Mouse (Mus musculus) testis, adult 2 months (tissue): ENCODE results near the gene Fam208b.

Experiments
- CTCF ChIP-seq: fragments of 200-500 bp; IDR thresholded peaks from 2 replicates; pipeline ENCODE4 v1.5.1; 2012; ENCODE audit warnings: low read depth, mild to moderate bottlenecking, inconsistent platforms, low read length, moderate library complexity; ENCODE audit not compliant: control insufficient read depth, insufficient read depth, insufficient replicate concordance
- POLR2A ChIP-seq: fragments of 200-500 bp; IDR thresholded peaks from 2 replicates; pipeline ENCODE4 v1.6.1; 2012; ENCODE audit warnings: low read depth, mild to moderate bottlenecking, inconsistent platforms, low read length, moderate library complexity; ENCODE audit not compliant: control insufficient read depth

DNA sequence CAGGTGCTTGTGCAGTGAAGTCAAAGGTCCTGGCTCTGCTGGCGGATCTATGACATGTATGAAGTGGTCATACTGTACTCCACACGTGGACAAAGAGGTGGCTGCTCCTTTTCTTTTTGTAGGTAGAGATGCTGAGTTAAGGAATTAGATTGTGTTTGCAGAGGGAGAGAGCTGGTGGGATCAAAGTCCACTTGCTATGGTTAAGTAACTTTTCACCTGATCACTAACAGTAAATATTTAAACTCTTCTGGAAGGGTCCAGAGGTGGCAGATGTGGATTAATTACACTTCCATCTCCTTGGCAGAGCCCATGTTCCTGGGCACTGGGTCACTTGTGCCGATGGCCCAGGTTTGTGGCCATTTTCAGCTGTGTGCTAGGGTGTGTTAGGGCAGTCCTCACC is 35.0 kb upstream of the Fam208b start:
- no peak for TF ChIP-seq CTCF
- no peak for TF ChIP-seq POLR2A
